Mouse (Mus musculus) G1E (cell line): ENCODE measurements at regions not wholly inside any gene's neighbourhood (a gene's known extent, or its start where the extent isn't known, plus 50 kb on each side); places are given as distances from the start of the nearest gene placed in this dataset.

ENCODE experiments used
- CTCF ChIP-seq: IDR thresholded peaks from 2 replicates; pipeline ENCODE4 v1.5.1; 2012; ENCODE audit warnings: low read depth, low read length, inconsistent platforms, mixed read lengths
- GATA1 ChIP-seq: IDR thresholded peaks from 2 replicates; pipeline ENCODE4 v1.6.1; 2012; ENCODE audit warnings: borderline replicate concordance, low read length, inconsistent platforms, mixed read lengths
- GATA2 ChIP-seq: IDR thresholded peaks from 2 replicates; pipeline ENCODE4 v1.6.1; 2012; ENCODE audit warnings: low read depth, low read length, inconsistent platforms, borderline replicate concordance
- POLR2AphosphoS5 ChIP-seq: IDR thresholded peaks from 2 replicates; pipeline ENCODE4 v1.6.1; 2012; ENCODE audit warnings: low read depth, low read length, inconsistent platforms; ENCODE audit not compliant: insufficient replicate concordance
- TAL1 ChIP-seq: conservative IDR thresholded peaks from 2 replicates; pipeline ENCODE4 v1.6.1; 2012; ENCODE audit warnings: low read depth, low read length, inconsistent platforms, mixed read lengths

DNA sequence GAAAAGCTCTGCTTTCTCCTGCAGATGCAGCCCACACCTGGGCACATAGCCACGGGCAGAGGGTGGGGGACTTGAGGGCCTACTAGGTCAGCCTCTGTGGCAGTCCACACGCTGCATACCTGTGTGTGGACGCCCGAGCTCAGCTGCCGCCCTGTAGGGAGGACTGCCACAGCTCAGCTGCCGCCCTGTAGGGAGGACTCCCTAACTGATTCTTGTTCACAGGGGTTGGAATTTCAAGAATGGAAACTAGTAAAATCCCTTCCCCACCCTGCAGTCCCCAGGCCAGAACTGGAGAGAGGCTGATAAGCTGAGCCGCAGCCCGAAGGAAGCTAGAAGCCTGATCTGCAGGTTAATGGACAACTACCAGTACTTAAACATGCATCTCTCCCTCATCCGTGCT, 82.0 kb upstream of the Hk2 start:
- TF ChIP-seq TAL1 (no peak), CTCF (no peak), GATA2 (no peak), GATA1 (no peak), POLR2AphosphoS5 (no peak)
